Mouse (Mus musculus): ENCODE measurements around the gene Elmo1. TPM values are rescaled to one million over a fixed set of nuclear protein-coding genes. Genes with fewer than 3 reads are reported as not detected.

The Elmo1 gene
- total RNA-seq, 4 experiments from 2014 or later = 33.4 to 40.0 (median 36.3) TPM

- no peak for DNase-seq (ENCODE audit: low spot score in 2 of 2)
Observed at GRCm38 (mm10) chr13:20460096-20460495, 369.7 kb downstream of the Elmo1 start.

- no peak for DNase-seq (ENCODE audit: low spot score in 2 of 2)
Observed at GRCm38 (mm10) chr13:20461616-20462015, 371.2 kb downstream of the Elmo1 start.

GRCm38 (mm10) chr13:20464161-20464560, 373.8 kb downstream of the Elmo1 start:
- no peak for DNase-seq (ENCODE audit: low spot score in 2 of 2)

GRCm38 (mm10) chr13:20467381-20467780, 377.0 kb downstream of the Elmo1 start:
- no peak for DNase-seq (ENCODE audit: low spot score in 2 of 2)

GRCm38 (mm10) chr13:20471732-20472131, 381.3 kb downstream of the Elmo1 start:
- peak; percentile 73 to 85 for DNase-seq (ENCODE audit: low spot score in 2 of 2)

GRCm38 (mm10) chr13:20472301-20472831, 382.0 kb downstream of the Elmo1 start:
- DNase-seq (ENCODE audit: low spot score in 2 of 2) = peak; percentile 32 to 62

- peak; percentile 46 to 50 for DNase-seq (ENCODE audit: low spot score in 2 of 2)
Observed at GRCm38 (mm10) chr13:20472891-20473539, 382.6 kb downstream of the Elmo1 start.

GRCm38 (mm10) chr13:20473641-20474078, 383.3 kb downstream of the Elmo1 start:
- no peak for DNase-seq (ENCODE audit: low spot score in 2 of 2)

- no peak for DNase-seq (ENCODE audit: low spot score in 2 of 2)
Observed at GRCm38 (mm10) chr13:20474600-20474999, 384.2 kb downstream of the Elmo1 start.

GRCm38 (mm10) chr13:20481805-20482204, 391.4 kb downstream of the Elmo1 start:
- no peak for DNase-seq (ENCODE audit: low spot score in 2 of 2)

- DNase-seq (ENCODE audit: low spot score in 2 of 2) = no peak
Observed at GRCm38 (mm10) chr13:20489110-20489509, 398.7 kb downstream of the Elmo1 start.

GRCm38 (mm10) chr13:20489698-20490417, 399.5 kb downstream of the Elmo1 start:
- DNase-seq (ENCODE audit: low spot score in 2 of 2) = no peak

- DNase-seq (ENCODE audit: low spot score in 2 of 2) = no peak
Observed at GRCm38 (mm10) chr13:20490860-20491594, 400.6 kb downstream of the Elmo1 start.

GRCm38 (mm10) chr13:20491666-20492065, 401.3 kb downstream of the Elmo1 start:
- no peak for DNase-seq (ENCODE audit: low spot score in 2 of 2)

- DNase-seq (ENCODE audit: low spot score in 2 of 2) = no peak
Observed at GRCm38 (mm10) chr13:20494047-20494739, 403.8 kb downstream of the Elmo1 start.

GRCm38 (mm10) chr13:20501923-20502322, 411.5 kb downstream of the Elmo1 start:
- DNase-seq (ENCODE audit: low spot score in 2 of 2) = no peak

- no peak for DNase-seq (ENCODE audit: low spot score in 2 of 2)
Observed at GRCm38 (mm10) chr13:20503371-20503770, 413.0 kb downstream of the Elmo1 start.

GRCm38 (mm10) chr13:20507381-20508129, 417.2 kb downstream of the Elmo1 start:
- no peak for DNase-seq (ENCODE audit: low spot score in 2 of 2)

- DNase-seq (ENCODE audit: low spot score in 2 of 2) = no peak
Observed at GRCm38 (mm10) chr13:20511026-20511425, 420.6 kb downstream of the Elmo1 start.
